Mouse (Mus musculus) heart, embryonic 14.5 days (tissue): ENCODE data around the gene Alg14. TPM values are rescaled to one million over a fixed set of nuclear protein-coding genes. Genes with fewer than 3 reads are reported as not detected.

Experiments used
- ATAC-seq: fragments of 200-750 bp; cut with Nextera tagmentation; 2 replicates; pipeline ENCODE4 v1.8.0; 2017; ENCODE audit warnings: low read depth, moderate TSS enrichment; ENCODE audit not compliant: insufficient number of reproducible peaks, insufficient read depth, low FRiP score
- H3K27ac ChIP-seq, 2 experiments: fragments of 200-500 bp in 1 of 2; fragments of 300-500 bp in 1 of 2; sonication (generic) in 1 of 2; replicated peaks in 1 of 2; 2 replicates each; pipeline ENCODE4 v1.5.1; 2012 to 2014; ENCODE audit warnings: low read depth in 2 of 2, low read length in 2 of 2, control low read depth in 1 of 2, mild to moderate bottlenecking in 1 of 2, mixed read lengths in 1 of 2; ENCODE audit not compliant: control insufficient read depth in 1 of 2, insufficient read depth in 1 of 2
- H3K27me3 ChIP-seq: fragments of 300-500 bp; sonication (generic); 2 replicates; pipeline ENCODE4 v1.6.1; 2014; ENCODE audit warnings: mild to moderate bottlenecking, low read length, control low read depth; ENCODE audit not compliant: control insufficient read depth, insufficient read depth
- H3K36me3 ChIP-seq: fragments of 300-500 bp; sonication (generic); 2 replicates; pipeline ENCODE4 v1.6.1; 2014; ENCODE audit warnings: mild to moderate bottlenecking, control low read depth, low read length, mixed read lengths; ENCODE audit not compliant: control insufficient read depth, insufficient read depth
- H3K4me1 ChIP-seq, 2 experiments: fragments of 200-500 bp in 1 of 2; fragments of 300-500 bp in 1 of 2; sonication (generic) in 1 of 2; 2 replicates each; pipeline ENCODE4 v1.6.1; 2012 to 2014; ENCODE audit warnings: low read length in 2 of 2, control low read depth in 1 of 2, mixed read lengths in 1 of 2; ENCODE audit not compliant: control insufficient read depth in 2 of 2, insufficient read depth in 2 of 2
- H3K4me2 ChIP-seq: fragments of 300-500 bp; sonication (generic); 2 replicates; pipeline ENCODE4 v1.6.1; 2014; ENCODE audit warnings: mild to moderate bottlenecking, low read length
- H3K4me3 ChIP-seq, 2 experiments: fragments of 200-500 bp in 1 of 2; fragments of 300-500 bp in 1 of 2; sonication (generic) in 1 of 2; 2 replicates each; pipeline ENCODE4 v1.5.1; 2012 to 2014; ENCODE audit warnings: low read length in 2 of 2, mild to moderate bottlenecking in 2 of 2, control low read depth in 1 of 2, low read depth in 1 of 2, moderate library complexity in 1 of 2; ENCODE audit not compliant: control insufficient read depth in 1 of 2, insufficient read depth in 1 of 2
- H3K9ac ChIP-seq: fragments of 300-500 bp; sonication (generic); 2 replicates; pipeline ENCODE4 v1.6.1; 2014; ENCODE audit warnings: mild to moderate bottlenecking, low read length
- H3K9me3 ChIP-seq: fragments of 300-500 bp; sonication (generic); 2 replicates; pipeline ENCODE4 v1.6.1; 2016; ENCODE audit warnings: low read length, control low read depth; ENCODE audit not compliant: control insufficient read depth
- WGBS: fragments of 180-500 bp; shearing (Covaris S2); extraction: QIAGEN DNeasy Blood & Tissue Kit; methylation state at CpG from one replicate; pipeline ENCODE4 v1.1.7; 2014; 5-methylcytosine and 5-hydroxymethylcytosine counted together
- polyA plus RNA-seq: library from polyadenylated mRNA; unstranded; fragments of >200 nt; fragmentation: Nextera tagmentation; extraction: Ambion mirVana; gene quantifications from 2 replicates; pipeline ENCODE4 v1.2.1, GENCODE M21; 2014

Alg14 gene
- polyA plus RNA-seq, 1 experiment from 2014 or later: 41.9 TPM

DNA sequence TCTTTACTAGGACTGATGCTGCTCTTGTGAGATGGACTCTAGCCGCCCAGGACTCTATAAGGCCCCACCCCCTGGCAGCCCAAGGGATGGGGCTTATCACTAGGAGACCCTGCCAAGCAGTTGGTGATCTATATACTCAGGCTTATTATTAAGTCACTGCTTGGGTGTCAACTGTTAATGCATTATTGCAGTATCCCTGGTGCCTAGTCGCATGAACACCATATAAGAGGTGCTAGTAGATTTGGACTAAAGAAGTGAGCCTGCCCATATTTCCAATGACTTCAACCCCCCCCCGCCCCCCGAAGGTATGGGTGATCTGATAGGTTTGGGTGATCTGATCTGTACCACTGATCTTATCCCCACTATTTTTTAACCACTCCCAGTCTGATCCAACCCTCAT, 8.6 kb upstream of the Alg14 start, which contains the start of gene Tmem56:
Gene Tmem56 (minus strand): TSS at position 101 of the 400 bp plus-strand sequence.
- Histone ChIP-seq H3K4me3 (no peak within 1 kb of the TSS), H3K36me3 (no peaks in the 10 kb centered on the region), H3K27me3 (no peaks in the 10 kb centered on the region), H3K9ac (no peak within 1 kb of the TSS), H3K4me1 (no peaks in the 10 kb centered on the region), H3K27ac (no peak within 1 kb of the TSS), H3K4me2 (no peak within 1 kb of the TSS), H3K9me3 (no peaks in the 10 kb centered on the region)
- ATAC-seq: no peak
- WGBS: 85% methylated on average over 4 of the region's 4 CpGs

DNA sequence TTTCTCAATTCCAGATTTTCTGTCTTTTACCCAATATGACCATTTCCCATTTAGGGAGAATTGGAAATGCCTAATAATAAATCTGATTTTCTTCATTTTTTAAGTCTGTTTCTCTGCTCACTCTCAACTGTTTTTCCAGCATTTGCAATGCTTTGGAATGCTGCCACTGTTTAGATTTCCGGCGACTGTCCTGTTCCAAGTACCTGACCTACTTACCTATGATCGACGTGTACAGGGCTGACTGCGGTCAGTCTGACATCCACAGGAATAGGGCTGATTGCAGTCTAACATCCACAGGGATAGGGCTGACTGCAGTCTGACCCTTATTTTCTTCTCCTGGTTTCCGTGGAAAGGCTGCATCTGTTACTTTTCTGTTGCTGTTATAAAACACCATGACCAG, 6.4 kb upstream of the Alg14 start:
- no peak for ATAC-seq
- Histone ChIP-seq H3K9me3 (no peaks in the 10 kb centered on the region), H3K4me2 (no peak overlapping the region), H3K4me1 (no peaks in the 10 kb centered on the region), H3K4me3 (no peak overlapping the region), H3K27ac (no peak overlapping the region), H3K36me3 (no peaks in the 10 kb centered on the region), H3K9ac (no peak overlapping the region), H3K27me3 (no peaks in the 10 kb centered on the region)
- 92% methylated on average over 6 of the region's 6 CpGs for WGBS

DNA sequence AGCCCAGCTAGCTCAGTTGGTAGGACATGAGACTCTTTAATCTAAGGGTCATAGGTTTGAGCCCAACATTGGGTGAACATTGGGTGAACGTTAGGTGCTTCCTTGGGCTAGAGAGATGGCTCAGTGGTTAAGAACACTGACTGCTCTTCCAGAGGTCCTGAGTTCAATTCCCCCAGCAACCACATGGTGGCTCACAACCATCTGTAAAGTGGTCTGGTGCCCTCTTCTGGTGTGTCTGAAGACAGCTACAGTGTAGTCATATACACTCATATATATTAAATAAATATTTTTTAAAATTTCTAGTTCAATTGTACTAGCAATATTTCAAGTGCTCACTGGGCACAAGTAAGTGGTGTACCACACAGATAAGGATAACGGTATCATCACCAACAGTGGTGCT, 4.4 kb upstream of the Alg14 start:
- 92% methylated on average over 2 of the region's 2 CpGs for WGBS
- Histone ChIP-seq H3K4me1 (peaks cover 0 to 5% of the 10 kb centered on the region in 2 experiments; a peak in 1 of 4 replicates), H3K9ac (no peak overlapping the region), H3K4me2 (no peak overlapping the region), H3K9me3 (no peaks in the 10 kb centered on the region), H3K27ac (no peak overlapping the region), H3K27me3 (no peaks in the 10 kb centered on the region), H3K4me3 (no peak overlapping the region), H3K36me3 (no peaks in the 10 kb centered on the region)
- no peak for ATAC-seq

DNA sequence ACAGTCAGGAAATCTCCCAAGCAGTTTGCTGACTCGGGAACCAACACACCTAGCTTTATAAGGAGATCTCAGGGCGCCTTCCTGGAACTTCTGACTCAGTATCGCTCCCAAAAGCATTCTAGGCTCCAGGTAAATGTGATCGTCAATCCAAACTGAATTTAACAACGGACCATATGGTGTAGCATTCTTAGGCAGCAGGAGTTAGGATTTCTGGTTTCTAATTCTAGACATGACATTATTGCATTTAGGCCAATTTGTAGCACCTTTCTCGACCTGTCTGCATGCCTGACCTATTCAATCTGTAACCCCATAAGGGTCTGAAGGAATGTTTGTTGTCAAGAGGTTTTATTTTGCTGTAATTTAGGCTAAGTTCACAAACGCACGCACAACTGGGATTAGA, 892 bp upstream of the Alg14 start:
- Histone ChIP-seq H3K9me3 (no peaks in the 10 kb centered on the region), H3K4me3 (peak overlapping the region in 1 of 2 experiments; percentile 64; a peak in 3 of 4 replicates), H3K4me1 (peaks cover 0 to 12% of the 10 kb centered on the region in 2 experiments; a peak in 2 of 4 replicates), H3K9ac (peak overlapping the region; percentile 83), H3K27ac (peak overlapping the region; percentile 88 to 97; a peak in 3 of 4 replicates), H3K4me2 (peak overlapping the region; percentile 76), H3K36me3 (no peaks in the 10 kb centered on the region), H3K27me3 (no peaks in the 10 kb centered on the region)
- ATAC-seq: no peak
- 68% methylated on average over 8 of the region's 8 CpGs for WGBS

DNA sequence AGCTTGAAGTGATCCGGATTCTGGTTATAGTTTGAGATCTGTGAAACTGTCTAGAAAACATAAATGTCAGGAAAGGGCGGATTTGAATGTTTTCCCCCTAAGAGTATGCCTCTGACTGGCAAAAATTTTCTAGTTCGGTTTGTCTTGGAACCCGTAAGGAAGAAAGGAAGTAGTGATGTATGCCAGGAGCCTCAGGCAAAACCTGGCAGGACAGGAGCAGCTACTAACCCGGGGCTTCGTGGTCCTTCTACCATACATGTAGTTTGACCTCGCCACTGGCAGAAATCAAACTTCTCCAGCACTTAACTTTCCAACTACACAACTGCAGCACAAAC, 381 bp upstream of the Alg14 start:
- WGBS: 5% methylated on average over 7 of the region's 7 CpGs
- peak overlapping the region; percentile 76 for H3K4me2 ChIP-seq
- H3K9me3 ChIP-seq: no peaks in the 10 kb centered on the region
- peak overlapping the region; percentile 64 to 93 for H3K4me3 ChIP-seq
- H3K9ac ChIP-seq: peak overlapping the region; percentile 83
- peaks cover 0 to 12% of the 10 kb centered on the region in 2 experiments; a peak in 2 of 4 replicates for H3K4me1 ChIP-seq
- peak; percentile 23 for ATAC-seq
- H3K27ac ChIP-seq: peak overlapping the region; percentile 88 to 97
- H3K36me3 ChIP-seq: no peaks in the 10 kb centered on the region
- H3K27me3 ChIP-seq: no peaks in the 10 kb centered on the region

DNA sequence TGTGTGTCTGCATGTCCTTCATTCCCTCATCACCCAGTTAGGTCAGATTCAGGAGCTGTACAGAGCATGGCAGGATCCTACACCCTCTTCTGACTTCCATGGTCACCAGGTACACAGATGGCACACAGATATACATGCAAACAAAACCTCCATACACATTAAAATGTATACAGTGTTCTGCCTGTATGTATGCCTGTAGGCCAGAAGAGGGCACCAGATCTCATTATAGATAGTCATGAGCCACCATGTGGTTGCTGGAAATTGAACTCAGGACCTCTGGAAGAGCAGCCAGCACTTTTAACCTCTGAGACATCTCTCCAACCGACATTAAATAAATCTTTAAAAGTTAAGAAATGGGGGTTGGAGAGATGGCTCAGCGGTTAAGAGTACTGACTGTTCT, 2.6 kb downstream of the Alg14 start:
- Histone ChIP-seq H3K27me3 (no peaks in the 10 kb centered on the region), H3K4me3 (no peak overlapping the region), H3K4me1 (peaks cover 0 to 12% of the 10 kb centered on the region in 2 experiments; a peak in 2 of 4 replicates), H3K4me2 (no peak overlapping the region), H3K27ac (no peak overlapping the region), H3K9me3 (no peaks in the 10 kb centered on the region), H3K9ac (no peak overlapping the region), H3K36me3 (no peaks in the 10 kb centered on the region)
- 75% methylated on average over 2 of the region's 2 CpGs for WGBS
- no peak for ATAC-seq

DNA sequence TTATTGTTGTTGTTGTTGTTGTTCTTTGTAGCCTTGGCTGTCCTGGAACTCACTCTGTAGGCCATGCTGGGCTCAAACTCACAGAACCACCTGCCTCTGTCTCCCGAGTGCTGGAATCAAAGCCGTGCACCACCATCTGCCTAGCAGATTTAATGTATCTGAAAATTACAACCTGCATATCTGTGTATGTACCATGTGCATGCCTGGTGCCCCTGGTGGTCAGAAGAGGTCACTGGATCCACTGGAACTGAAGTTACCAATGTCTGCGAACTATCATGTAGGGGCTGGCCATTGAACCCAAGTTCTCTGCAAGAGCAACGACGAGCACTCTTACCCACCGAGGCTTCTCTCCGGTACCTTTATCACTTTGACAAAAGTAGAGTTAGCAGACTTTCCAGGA, 15.1 kb downstream of the Alg14 start:
- no peaks in the 10 kb centered on the region for H3K4me1 ChIP-seq
- H3K36me3 ChIP-seq: no peaks in the 10 kb centered on the region
- H3K4me2 ChIP-seq: no peak overlapping the region
- no peak overlapping the region for H3K4me3 ChIP-seq
- H3K9me3 ChIP-seq: no peaks in the 10 kb centered on the region
- no peak overlapping the region for H3K9ac ChIP-seq
- H3K27ac ChIP-seq: no peak overlapping the region
- no peaks in the 10 kb centered on the region for H3K27me3 ChIP-seq
- no peak for ATAC-seq
- 89% methylated on average over 7 of the region's 7 CpGs for WGBS

DNA sequence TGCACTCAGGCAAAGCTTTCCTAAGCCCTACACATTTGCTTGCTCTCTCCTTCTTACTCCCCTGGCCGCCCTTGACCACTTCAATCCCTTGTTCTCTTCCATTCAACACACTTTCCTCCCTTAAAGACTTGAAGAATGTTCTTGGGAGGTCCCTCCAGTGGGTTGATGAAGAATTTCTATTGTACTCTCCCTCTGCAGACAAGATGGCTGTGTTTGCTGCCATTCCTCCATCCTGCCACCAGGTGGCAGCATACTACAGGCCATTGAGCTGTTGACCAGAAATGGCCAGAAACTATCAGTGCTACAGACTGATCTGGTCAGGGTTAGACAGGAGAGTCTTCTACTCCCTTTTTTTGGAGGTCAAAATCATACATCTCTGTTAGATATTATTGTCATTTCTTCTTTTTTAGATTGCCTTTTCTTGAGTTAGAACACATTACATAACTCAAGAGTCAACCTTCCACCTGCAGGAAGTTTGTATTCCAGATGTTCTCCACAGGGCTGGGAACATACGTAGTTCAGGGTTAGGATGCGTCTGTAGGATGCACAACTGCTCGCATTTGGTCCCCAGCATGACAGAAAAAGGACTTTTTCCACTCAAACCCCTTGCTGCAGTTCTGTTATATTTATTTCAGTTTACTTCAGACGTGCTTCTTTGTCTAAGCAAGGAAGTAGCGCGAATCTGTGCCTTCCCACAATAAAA, 16.1 kb downstream of the Alg14 start:
- 70% methylated on average over 7 of the region's 7 CpGs for WGBS
- Histone ChIP-seq H3K27ac (no peak overlapping the region), H3K9me3 (no peaks in the 10 kb centered on the region), H3K9ac (no peak overlapping the region), H3K27me3 (no peaks in the 10 kb centered on the region), H3K36me3 (no peaks in the 10 kb centered on the region), H3K4me1 (no peaks in the 10 kb centered on the region), H3K4me3 (no peak overlapping the region), H3K4me2 (no peak overlapping the region)
- ATAC-seq: no peak
